Mouse (Mus musculus): Measurements from ENCODE around the gene Spaca3.

DNA sequence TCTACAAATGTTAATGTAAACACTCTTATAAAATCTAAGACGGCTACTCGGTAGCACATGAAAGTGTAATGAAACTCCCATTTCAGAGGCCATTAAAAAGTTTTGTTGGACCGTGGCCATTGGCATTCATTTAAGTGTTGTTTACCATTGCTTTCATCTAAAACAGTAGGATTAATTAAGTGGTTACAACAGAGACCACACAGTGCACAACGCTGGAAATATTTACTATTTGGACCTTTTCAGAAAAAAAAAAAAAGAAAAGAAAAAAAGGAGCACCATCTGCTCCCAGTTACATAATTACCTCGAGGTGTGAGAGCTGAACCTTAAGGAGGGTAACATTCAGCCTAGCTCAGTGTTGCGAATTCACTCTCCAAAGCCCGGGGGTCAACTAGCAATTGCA, 12.7 kb upstream of the Spaca3 start:
- TF ChIP-seq EP300 (IDR thresholded peaks at IDR 0.05; ENCODE audit: insufficient read depth, low read depth, low read length) (no peak), CTCF (IDR thresholded peaks at IDR 0.05; ENCODE audit: low read depth, low read length) (no peak), POLR2A (IDR thresholded peaks at IDR 0.05; ENCODE audit: insufficient read depth, low read length) (no peak)
